Mouse (Mus musculus) G1E (cell line): ENCODE data around the gene Gm12886. TPM values are rescaled to one million over a fixed set of nuclear protein-coding genes. Genes with fewer than 3 reads are reported as not detected.

Experiments
- ATAC-seq: 2 replicates; pipeline ENCODE4 v1.8.0; 2016; ENCODE audit warnings: mild to moderate bottlenecking; ENCODE audit not compliant: insufficient number of reproducible peaks, poor library complexity, low FRiP score, severe bottlenecking; ENCODE audit errors: extremely low read depth
- DNase-seq: peaks from one replicate; pipeline ENCODE4 v3.0.0; 2012; ENCODE audit warnings: low spot score
- H3K27me3 ChIP-seq: 2 replicates; pipeline ENCODE4 v1.6.1; 2012; ENCODE audit warnings: mild to moderate bottlenecking, low read length, inconsistent platforms; ENCODE audit not compliant: insufficient read depth
- H3K36me3 ChIP-seq: replicated peaks from 2 replicates; pipeline ENCODE3; 2012; ENCODE audit warnings: mild to moderate bottlenecking, inconsistent platforms
- H3K4me1 ChIP-seq: 2 replicates; pipeline ENCODE4 v1.6.1; 2012; ENCODE audit warnings: low read depth, low read length, inconsistent platforms, mixed read lengths; ENCODE audit not compliant: insufficient read depth
- H3K4me3 ChIP-seq: 2 replicates; pipeline ENCODE4 v1.5.1; 2012; ENCODE audit warnings: low read depth, mild to moderate bottlenecking, inconsistent platforms, low read length, moderate library complexity, mixed read lengths
- H3K9me3 ChIP-seq: replicated peaks from 2 replicates; pipeline ENCODE4 v1.6.1; 2012; ENCODE audit warnings: inconsistent platforms
- CTCF ChIP-seq: IDR thresholded peaks from 2 replicates; pipeline ENCODE4 v1.5.1; 2012; ENCODE audit warnings: low read depth, low read length, inconsistent platforms, mixed read lengths
- GATA1 ChIP-seq: IDR thresholded peaks from 2 replicates; pipeline ENCODE4 v1.6.1; 2012; ENCODE audit warnings: borderline replicate concordance, low read length, inconsistent platforms, mixed read lengths
- GATA2 ChIP-seq: IDR thresholded peaks from 2 replicates; pipeline ENCODE4 v1.6.1; 2012; ENCODE audit warnings: low read depth, low read length, inconsistent platforms, borderline replicate concordance
- POLR2AphosphoS5 ChIP-seq: IDR thresholded peaks from 2 replicates; pipeline ENCODE4 v1.6.1; 2012; ENCODE audit warnings: low read depth, low read length, inconsistent platforms; ENCODE audit not compliant: insufficient replicate concordance
- TAL1 ChIP-seq: conservative IDR thresholded peaks from 2 replicates; pipeline ENCODE4 v1.6.1; 2012; ENCODE audit warnings: low read depth, low read length, inconsistent platforms, mixed read lengths
- polyA plus RNA-seq: library from polyadenylated mRNA; stranded (reverse); fragments of >175 nt; gene quantifications from 2 replicates; pipeline ENCODE4 v1.2.3, GENCODE M21; 2012
- total RNA-seq, 2 experiments: library from RNA; stranded (forward) in 1 of 2; stranded (reverse) in 1 of 2; fragments of 200-1000 nt in 1 of 2; fragments of >200 nt in 1 of 2; fragmentation: Nextera tagmentation in 1 of 2; gene quantifications; 2 replicates each; pipeline ENCODE4 v1.2.3; 2014 to 2017

Gene Gm12886
- total RNA-seq (2014; fragmentation: Nextera tagmentation), result not detected in 2 replicates
- total RNA-seq (2017), result 0.16 TPM in 1 of 2 replicates, not detected in the other
- polyA plus RNA-seq, result not detected in 2 replicates

DNA sequence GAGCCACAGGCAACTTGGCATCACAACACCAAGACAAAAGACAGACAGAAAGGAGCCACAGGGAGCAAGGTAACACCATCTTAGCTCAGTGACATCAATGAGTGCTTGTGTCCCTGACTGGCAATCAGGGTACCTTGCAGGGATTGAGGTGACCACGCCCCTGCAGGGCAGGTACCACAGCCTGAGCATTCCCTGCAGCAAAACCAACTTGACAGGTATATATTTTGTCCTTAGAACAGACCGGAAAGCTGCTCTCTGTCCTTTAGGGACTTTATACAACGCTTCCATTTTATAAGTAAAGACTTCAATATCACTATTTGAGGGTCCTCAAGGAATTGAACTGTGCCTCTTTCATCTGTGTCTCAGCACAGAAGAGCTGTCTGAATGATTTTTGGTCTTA, at the start of gene Gm12886:
Gene Gm12886, minus strand, starts transcription at position 101 of the 400 bp plus-strand sequence.
- no peak for DNase-seq
- no peak for ATAC-seq
- Histone ChIP-seq H3K9me3 (no peaks in the 10 kb centered on the region), H3K36me3 (no peaks in the 10 kb centered on the region), H3K4me3 (no peak within 1 kb of the TSS), H3K4me1 (no peaks in the 10 kb centered on the region), H3K27me3 (no peaks in the 10 kb centered on the region)
- TF ChIP-seq CTCF (no peak), TAL1 (no peak), GATA2 (no peak), GATA1 (no peak), POLR2AphosphoS5 (no peak)

Other genes with a start within 250 kb of the Gm12886 start
- 90.8 and 94.9 TPM in 2 replicates for gene Rlf, start 208.0 kb downstream of the Gm12886 start, total RNA-seq (2014; fragmentation: Nextera tagmentation)
- 63.5 and 70.8 TPM in 2 replicates for gene Rlf, start 208.0 kb downstream of the Gm12886 start, total RNA-seq (2017)
- 3.3 and 4.0 TPM in 2 replicates for gene Rlf, start 208.0 kb downstream of the Gm12886 start, polyA plus RNA-seq
- gene Gm12888, start 98.2 kb downstream of the Gm12886 start, total RNA-seq (2014; fragmentation: Nextera tagmentation), result not detected in 2 replicates
- gene Gm12888, start 98.2 kb downstream of the Gm12886 start, total RNA-seq (2017), result 0.29 TPM in 1 of 2 replicates, not detected in the other
- gene Gm12888, start 98.2 kb downstream of the Gm12886 start, polyA plus RNA-seq, result not detected in 2 replicates
- gene Gm12887, start 199.0 kb upstream of the Gm12886 start, total RNA-seq (2014; fragmentation: Nextera tagmentation), result not detected in 2 replicates
- not detected in 2 replicates for gene Gm12887, start 199.0 kb upstream of the Gm12886 start, total RNA-seq (2017)
- not detected in 2 replicates for gene Gm12887, start 199.0 kb upstream of the Gm12886 start, polyA plus RNA-seq